Comparison of ENCODE assay signal across 16 mouse cellular contexts in genomic region chr15:84392840-84393239, GRCm38 (mm10). TPM values are rescaled to one million over a fixed set of nuclear protein-coding genes. Genes with fewer than 3 reads are reported as not detected.
A peak's percentile ranks its signal among the peaks of the same experiment; 100 is the strongest.
DNase-seq lines count a peak whose midpoint lies in the region; ATAC-seq and TF ChIP-seq lines count a peak whose summit lies in the region.
"Had no signal": no experiment of that assay in that cellular context is flagged by ENCODE, and none has a peak within 500 bp of the region (broad histone marks: within the 10 kb centered on the region; RNA-seq: fewer than 3 reads in every experiment).

No protein-coding gene starts in this region.

- no peak overlapping the region for H3K9ac ChIP-seq in kidney, embryonic 15.5 days
- H3K9ac ChIP-seq in midbrain, embryonic 14.5 days (replicated peaks; ENCODE audit: low read length), result no peak overlapping the region
- no peak overlapping the region for H3K9ac ChIP-seq in forebrain, embryonic 15.5 days (replicated peaks)
- H3K9ac ChIP-seq: midbrain, embryonic 12.5 days had no signal

- WGBS in kidney, embryonic 15.5 days, result 53% methylated on average over 5 of the region's 5 CpGs
- WGBS in midbrain, embryonic 14.5 days, result 45% methylated on average over 5 of the region's 5 CpGs
- 85% methylated on average over 5 of the region's 5 CpGs for WGBS in midbrain, embryonic 10.5 days
- 48% methylated on average over 5 of the region's 5 CpGs for WGBS in forebrain, embryonic 15.5 days
- 82% methylated on average over 5 of the region's 5 CpGs for WGBS in limb, embryonic 10.5 days

- ATAC-seq in kidney, embryonic 15.5 days (replicated peaks; ENCODE audit: low FRiP score), result no peak
- no peak; the same call in 1 of the 2 replicates for ATAC-seq in midbrain, embryonic 14.5 days (ENCODE audit: low FRiP score, low TSS enrichment)
- peak; percentile 47 for ATAC-seq in forebrain, embryonic 15.5 days (replicated peaks)
- ATAC-seq: inflammation-experienced regulatory T-cells, adult 6 months had no signal

- no peak overlapping the region for H3K4me2 ChIP-seq in kidney, embryonic 15.5 days
- no peak overlapping the region for H3K4me2 ChIP-seq in midbrain, embryonic 14.5 days (ENCODE audit: low read length)
- H3K4me2 ChIP-seq in forebrain, embryonic 15.5 days (replicated peaks), result no peak overlapping the region
- H3K4me2 ChIP-seq: liver, embryonic 11.5 days; midbrain, embryonic 12.5 days had no signal

- peaks cover 38% of the 10 kb centered on the region for H3K4me1 ChIP-seq in kidney, embryonic 15.5 days
- H3K4me1 ChIP-seq in midbrain, embryonic 14.5 days (ENCODE audit: control insufficient read depth, insufficient read depth, low read length), result peaks cover 23% of the 10 kb centered on the region; the same call in 1 of the 2 replicates
- H3K4me1 ChIP-seq in midbrain, embryonic 10.5 days, result peaks cover 37% of the 10 kb centered on the region
- H3K4me1 ChIP-seq in forebrain, embryonic 15.5 days, result peaks cover 6% of the 10 kb centered on the region; the same call in 1 of the 2 replicates
- peaks cover 22% of the 10 kb centered on the region for H3K4me1 ChIP-seq in limb, embryonic 10.5 days

- no peaks in the 10 kb centered on the region for H3K27me3 ChIP-seq in kidney, embryonic 15.5 days
- H3K27me3 ChIP-seq in midbrain, embryonic 14.5 days (ENCODE audit: control insufficient read depth, insufficient read depth, low read length), result no peaks in the 10 kb centered on the region
- no peaks in the 10 kb centered on the region for H3K27me3 ChIP-seq in midbrain, embryonic 10.5 days (ENCODE audit: low read depth, poor library complexity, severe bottlenecking)
- no peaks in the 10 kb centered on the region for H3K27me3 ChIP-seq in forebrain, embryonic 15.5 days
- no peaks in the 10 kb centered on the region for H3K27me3 ChIP-seq in limb, embryonic 10.5 days (ENCODE audit: low read depth, poor library complexity, severe bottlenecking)
- H3K27me3 ChIP-seq: midbrain, embryonic 12.5 days had no signal

- H3K9me3 ChIP-seq in kidney, embryonic 15.5 days (replicated peaks), result no peaks in the 10 kb centered on the region; the same call in 1 of the 2 replicates
- peaks cover 7% of the 10 kb centered on the region for H3K9me3 ChIP-seq in midbrain, embryonic 14.5 days (ENCODE audit: control insufficient read depth, low read length)
- peaks cover 26% of the 10 kb centered on the region for H3K9me3 ChIP-seq in midbrain, embryonic 10.5 days (replicated peaks)
- peaks cover 3% of the 10 kb centered on the region; the same call in 1 of the 2 replicates for H3K9me3 ChIP-seq in forebrain, embryonic 15.5 days
- H3K9me3 ChIP-seq in limb, embryonic 10.5 days (replicated peaks), result 0 out of 2 replicates have a peak, but pooled peaks cover 1% of the 10 kb centered on the region

- H3K27ac ChIP-seq in kidney, embryonic 15.5 days, result peak overlapping the region; percentile 89
- peak overlapping the region; percentile 67 for H3K27ac ChIP-seq in midbrain, embryonic 14.5 days (replicated peaks; ENCODE audit: low read depth, low read length)
- no peak overlapping the region for H3K27ac ChIP-seq in midbrain, embryonic 10.5 days (replicated peaks)
- peak overlapping the region; percentile 71 for H3K27ac ChIP-seq in forebrain, embryonic 15.5 days (replicated peaks)
- no peak overlapping the region for H3K27ac ChIP-seq in limb, embryonic 10.5 days
- H3K27ac ChIP-seq: midbrain, embryonic 12.5 days; stomach, postnatal 0 days had no signal

- no peak for TF ChIP-seq CTCF in brain, embryonic 14.5 days (IDR thresholded peaks at IDR 0.05; ENCODE audit: borderline replicate concordance, extremely low read depth, insufficient read depth, insufficient read length)

- H3K36me3 ChIP-seq in kidney, embryonic 15.5 days, result no peaks in the 10 kb centered on the region
- no peaks in the 10 kb centered on the region for H3K36me3 ChIP-seq in midbrain, embryonic 14.5 days (ENCODE audit: control insufficient read depth, insufficient read depth, low read length)
- peaks cover 29% of the 10 kb centered on the region for H3K36me3 ChIP-seq in midbrain, embryonic 10.5 days
- H3K36me3 ChIP-seq in forebrain, embryonic 15.5 days, result peaks cover 3% of the 10 kb centered on the region; the same call in 1 of the 2 replicates
- H3K36me3 ChIP-seq in limb, embryonic 10.5 days, result no peaks in the 10 kb centered on the region

- TF ChIP-seq POLR2A in brain, embryonic 14.5 days (IDR thresholded peaks at IDR 0.05; ENCODE audit: borderline replicate concordance, extremely low read depth, insufficient read depth, insufficient read length, poor library complexity, severe bottlenecking), result no peak

- no peak overlapping the region for H3K4me3 ChIP-seq in kidney, embryonic 15.5 days (replicated peaks)
- H3K4me3 ChIP-seq in midbrain, embryonic 14.5 days (replicated peaks; ENCODE audit: low read depth, low read length), result no peak overlapping the region
- no peak overlapping the region for H3K4me3 ChIP-seq in midbrain, embryonic 10.5 days
- no peak overlapping the region for H3K4me3 ChIP-seq in forebrain, embryonic 15.5 days
- H3K4me3 ChIP-seq in limb, embryonic 10.5 days, result no peak overlapping the region
- H3K4me3 ChIP-seq: midbrain, embryonic 12.5 days had no signal

- no peak for DNase-seq in kidney, postnatal 14 days
- peak; percentile 53 for DNase-seq in midbrain, embryonic 14.5 days
- DNase-seq in midbrain, embryonic 10.5 days (ENCODE audit: low spot score), result no peak
- DNase-seq in brain, embryonic 14.5 days (ENCODE audit: low read depth), result peak; percentile 74
- DNase-seq in adrenal gland, adult (ENCODE audit: inconsistent age in 2 of 2, low spot score in 1 of 2), result no peak
- no peak for DNase-seq in limb, embryonic 10.5 days (ENCODE audit: low spot score)
- DNase-seq: cerebellum, postnatal 25 days; gastrocnemius, postnatal 25 days; lung, adult 2 months; lung, postnatal 4 days had no signal

RNA-seq across cellular contexts. Expression of gene Shisal1, which starts 54.1 kb away (rescaled TPM):
- 2.5 and 2.6 TPM in 2 replicates for polyA plus RNA-seq in kidney, embryonic 15.5 days (2015; fragmentation: Nextera tagmentation; extraction: Ambion mirVana)
- 16.4 and 18.0 TPM in 2 replicates for polyA plus RNA-seq in midbrain, embryonic 14.5 days (2014; fragmentation: Nextera tagmentation; extraction: Ambion mirVana)
- polyA plus RNA-seq in midbrain, embryonic 10.5 days (2016; fragmentation: Nextera tagmentation; extraction: Ambion mirVana), result 5.7 and 11.4 TPM in 2 replicates
- 28.5 and 36.5 TPM in 2 replicates for polyA plus RNA-seq in brain, embryonic 14.5 days (2012; rRNA removed)
- polyA plus RNA-seq in forebrain, embryonic 15.5 days (2015; fragmentation: Nextera tagmentation; extraction: Ambion mirVana), result 11.3 and 12.5 TPM in 2 replicates
- polyA plus RNA-seq in limb, embryonic 10.5 days (2016; fragmentation: Nextera tagmentation; extraction: Ambion mirVana), result 0.15 and 0.73 TPM in 2 replicates
- polyA plus RNA-seq: inflammation-experienced regulatory T-cells, adult 6 months had no signal

Comparison
In these comparisons a context has a peak if more than half of its experiments do, and no peak if none do; other contexts are left out.
1. H3K27ac ChIP-seq: peak in kidney, embryonic 15.5 days (single experiment), midbrain, embryonic 14.5 days (single experiment) and forebrain, embryonic 15.5 days (single experiment); none in midbrain, embryonic 10.5 days (single experiment) and limb, embryonic 10.5 days (single experiment).
2. DNase-seq: peak in midbrain, embryonic 14.5 days (single experiment) and brain, embryonic 14.5 days (single experiment); none in kidney, postnatal 14 days (single experiment), midbrain, embryonic 10.5 days (single experiment), adrenal gland, adult (0 of 2) and limb, embryonic 10.5 days (single experiment).